Mouse (Mus musculus) left cerebral cortex, postnatal 4 days (tissue): Measurements from ENCODE around the gene Crebzf. TPM values are rescaled to one million over a fixed set of nuclear protein-coding genes. Genes with fewer than 3 reads are reported as not detected.

Experiments
- DNase-seq: peaks from one replicate; pipeline ENCODE4 v3.0.0-alpha.2; 2022
- intact Hi-C: fragments of 180-260 bp; cut with DNase I; formaldehyde crosslinking; loops from one replicate; pipeline ENCODE4 v1.15.1; 2025
- total RNA-seq, 2 experiments: library from RNA; stranded (reverse); gene quantifications; 2 replicates each; pipeline ENCODE4 v1.2.3; 2021

Gene Crebzf
- total RNA-seq: 10 to 100 TPM; 81.0 to 85.7 TPM

GRCm38 (mm10) chr7:90442518-90443080 is at the start of gene Crebzf:
Crebzf (plus strand) TSS chr7:90442729.
- intact Hi-C loops: no loop called here

GRCm38 (mm10) chr7:90395073-90395472 is 47.5 kb upstream of the Crebzf start:
- DNase-seq: no peak
- intact Hi-C loops: no loop called here

More at GRCm38 (mm10) chr7:90442518-90443080, at the start of gene Crebzf:
- peak; percentile 96 for DNase-seq

GRCm38 (mm10) chr7:90395928-90396327 is 46.6 kb upstream of the Crebzf start:
- intact Hi-C loops: no loop called here
- DNase-seq: no peak

- intact Hi-C loops: loop anchor here (10.0 kb wide), 1 partner anchor 395 kb away; no protein-coding TSS in a partner anchor
- peak; percentile 55 for DNase-seq
Observed at GRCm38 (mm10) chr7:90409934-90410333, 32.6 kb upstream of the Crebzf start.

GRCm38 (mm10) chr7:90426020-90427001 is 16.2 kb upstream of the Crebzf start, which contains the start of gene Ccdc89:
Ccdc89 (plus strand) TSS chr7:90426577.
- intact Hi-C loops: no loop called here
- peak; percentile 84 for DNase-seq

- intact Hi-C loops: no loop called here
Observed at GRCm38 (mm10) chr7:90427006-90427405, 15.5 kb upstream of the Crebzf start.

GRCm38 (mm10) chr7:90432221-90432620 is 10.3 kb upstream of the Crebzf start:
- no peak for DNase-seq
- intact Hi-C loops: no loop called here

More at GRCm38 (mm10) chr7:90427006-90427405, 15.5 kb upstream of the Crebzf start:
- DNase-seq: no peak

GRCm38 (mm10) chr7:90440044-90440443 is 2.5 kb upstream of the Crebzf start:
- intact Hi-C loops: no loop called here
- DNase-seq: no peak

- intact Hi-C loops: no loop called here
- DNase-seq: no peak
Observed at GRCm38 (mm10) chr7:90442070-90442469, 459 bp upstream of the Crebzf start.

- DNase-seq: peak; percentile 77
- intact Hi-C loops: no loop called here
Observed at GRCm38 (mm10) chr7:90443101-90444091, 867 bp downstream of the Crebzf start.

GRCm38 (mm10) chr7:90444206-90444605 is 1.7 kb downstream of the Crebzf start:
- DNase-seq: no peak
- intact Hi-C loops: no loop called here

- intact Hi-C loops: no loop called here
- DNase-seq: no peak
Observed at GRCm38 (mm10) chr7:90456149-90456844, 13.8 kb downstream of the Crebzf start.

GRCm38 (mm10) chr7:90456845-90457468 is 14.4 kb downstream of the Crebzf start, which contains the start of gene Tmem126a:
Tmem126a (minus strand) TSS chr7:90457229.
- peak; percentile 92 for DNase-seq
- intact Hi-C loops: no loop called here

GRCm38 (mm10) chr7:90457517-90457916 is 15.0 kb downstream of the Crebzf start:
- no peak for DNase-seq
- intact Hi-C loops: no loop called here

GRCm38 (mm10) chr7:90460330-90460729 is 17.8 kb downstream of the Crebzf start:
- intact Hi-C loops: no loop called here
- DNase-seq: no peak

- peak; percentile 35 for DNase-seq
Observed at GRCm38 (mm10) chr7:90460930-90461329, 18.4 kb downstream of the Crebzf start.

GRCm38 (mm10) chr7:90461441-90461840 is 18.9 kb downstream of the Crebzf start:
- no peak for DNase-seq
- intact Hi-C loops: no loop called here

More at GRCm38 (mm10) chr7:90460930-90461329, 18.4 kb downstream of the Crebzf start:
- intact Hi-C loops: no loop called here

- intact Hi-C loops: no loop called here
- no peak for DNase-seq
Observed at GRCm38 (mm10) chr7:90473511-90473910, 31.0 kb downstream of the Crebzf start.

- intact Hi-C loops: no loop called here
- DNase-seq: peak; percentile 99
Observed at GRCm38 (mm10) chr7:90475793-90476312, 33.3 kb downstream of the Crebzf start, which contains the start of gene Tmem126b. Tmem126b (minus strand) TSS chr7:90476001.
